Mouse (Mus musculus) kidney, postnatal 25 days (tissue): ENCODE data around the gene Top2a.

Source experiments
- DNase-seq, 2 experiments: peaks; one replicate each; pipeline ENCODE4 v3.0.0; 2021; ENCODE audit warnings: mixed read lengths in 2 of 2

The Top2a gene

GRCm38 (mm10) chr11:99023500-99024467 is at the start of gene Top2a:
Gene Top2a (minus strand): TSS chr11:99024189.
- DNase-seq: peak; percentile 87 to 88

- DNase-seq: peak in 1 of 2 experiments; percentile 29
These were observed 49.8 kb upstream of the Top2a start for GRCm38 (mm10) chr11:99073781-99074180.

- peak in 1 of 2 experiments; percentile 26 for DNase-seq
These were observed 47.9 kb upstream of the Top2a start for GRCm38 (mm10) chr11:99071866-99072265.

GRCm38 (mm10) chr11:99068455-99068854 is 44.5 kb upstream of the Top2a start:
- no peak for DNase-seq

- DNase-seq: no peak
These were observed 43.6 kb upstream of the Top2a start for GRCm38 (mm10) chr11:99067591-99067990.

- DNase-seq: peak; percentile 92
These were observed 42.0 kb upstream of the Top2a start for GRCm38 (mm10) chr11:99065979-99066378.

- no peak for DNase-seq
These were observed 41.4 kb upstream of the Top2a start for GRCm38 (mm10) chr11:99065353-99065752.

- no peak for DNase-seq
These were observed 39.6 kb upstream of the Top2a start for GRCm38 (mm10) chr11:99063406-99064131.

GRCm38 (mm10) chr11:99062661-99063060 is 38.7 kb upstream of the Top2a start:
- DNase-seq: no peak

GRCm38 (mm10) chr11:99060435-99060834 is 36.4 kb upstream of the Top2a start:
- DNase-seq: peak; percentile 49 to 75

GRCm38 (mm10) chr11:99055571-99056452 is 31.8 kb upstream of the Top2a start:
- DNase-seq: no peak

- DNase-seq: peak; percentile 60 to 69
These were observed 31.2 kb upstream of the Top2a start for GRCm38 (mm10) chr11:99055143-99055542.

- DNase-seq: no peak
These were observed 23.7 kb upstream of the Top2a start for GRCm38 (mm10) chr11:99047643-99048042.

GRCm38 (mm10) chr11:99047120-99047519 is 23.1 kb upstream of the Top2a start:
- peak; percentile 82 to 89 for DNase-seq

- peak; percentile 84 to 93 for DNase-seq
These were observed 21.3 kb upstream of the Top2a start for GRCm38 (mm10) chr11:99045159-99045889.

- peak; percentile 64 to 91 for DNase-seq
These were observed 20.3 kb upstream of the Top2a start for GRCm38 (mm10) chr11:99044306-99044705.

GRCm38 (mm10) chr11:99043632-99044031 is 19.6 kb upstream of the Top2a start:
- peak in 1 of 2 experiments; percentile 52 for DNase-seq

- peak; percentile 85 to 93 for DNase-seq
These were observed 18.9 kb upstream of the Top2a start for GRCm38 (mm10) chr11:99042834-99043431.

- peak; percentile 27 to 48 for DNase-seq
These were observed 18.1 kb upstream of the Top2a start for GRCm38 (mm10) chr11:99041841-99042780.
